In the genomic region with DNA sequence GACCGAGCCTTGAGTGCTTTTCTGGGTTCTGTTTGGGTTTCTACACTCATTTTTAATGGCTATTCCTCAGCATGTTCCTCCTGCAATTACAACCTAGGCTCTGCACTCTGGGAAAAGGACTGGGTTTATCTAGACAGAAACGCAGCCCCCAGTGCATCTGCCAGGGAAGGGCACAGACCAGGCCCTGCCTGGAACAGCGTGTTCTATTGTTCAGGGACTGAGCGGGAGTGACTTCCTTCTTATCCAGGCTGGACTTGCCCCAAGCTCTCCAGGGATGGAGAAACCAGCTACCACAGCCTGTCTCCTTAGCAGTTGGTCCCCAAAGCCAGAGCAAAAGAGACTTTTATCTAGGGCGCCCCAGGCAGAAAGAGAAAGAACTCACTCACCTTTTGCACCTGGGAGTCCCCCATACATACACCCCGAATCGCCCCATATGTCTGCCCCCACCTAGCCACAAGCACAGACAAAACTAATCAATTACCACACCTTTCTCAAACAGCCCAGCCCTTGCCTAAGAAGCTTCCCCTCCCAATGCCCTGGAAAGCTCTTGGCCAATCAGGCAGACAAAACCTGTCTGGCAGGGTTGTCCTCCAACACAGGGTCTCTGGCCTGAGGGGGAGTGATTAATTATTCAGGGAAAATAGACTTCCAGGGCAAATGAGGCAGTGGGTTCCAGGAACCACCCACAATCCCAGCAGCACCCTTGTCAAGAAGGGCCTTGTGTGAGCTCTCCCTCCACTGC, we compare ENCODE assay signal across 16 mouse cellular contexts. TPM values are rescaled to one million over a fixed set of nuclear protein-coding genes. Genes with fewer than 3 reads are reported as not detected.
A peak's percentile ranks its signal among the peaks of the same experiment; 100 is the strongest.
DNase-seq lines count a peak whose midpoint lies in the region; ATAC-seq and TF ChIP-seq lines count a peak whose summit lies in the region.
"Had no signal": no experiment of that assay in that cellular context is flagged by ENCODE, and none has a peak within 500 bp of the region (broad histone marks: within the 10 kb centered on the region; RNA-seq: fewer than 3 reads in every experiment).

No protein-coding gene starts in this region.

- no peaks in the 10 kb centered on the region for H3K9me3 ChIP-seq in hindbrain, embryonic 10.5 days
- no peaks in the 10 kb centered on the region for H3K9me3 ChIP-seq in hindbrain, embryonic 14.5 days (ENCODE audit: control insufficient read depth, low read length)
- no peaks in the 10 kb centered on the region for H3K9me3 ChIP-seq in midbrain, embryonic 14.5 days (ENCODE audit: control insufficient read depth, low read length)
- no peaks in the 10 kb centered on the region for H3K9me3 ChIP-seq in midbrain, embryonic 10.5 days (replicated peaks)
- no peaks in the 10 kb centered on the region for H3K9me3 ChIP-seq in intestine, embryonic 16.5 days (ENCODE audit: control insufficient read depth, low read length)
- H3K9me3 ChIP-seq in stomach, postnatal 0 days (ENCODE audit: control insufficient read depth, low read length), result no peaks in the 10 kb centered on the region
- H3K9me3 ChIP-seq: liver, embryonic 12.5 days had no signal

- H3K4me1 ChIP-seq in hindbrain, embryonic 10.5 days (replicated peaks), result peaks cover 100% of the 10 kb centered on the region
- H3K4me1 ChIP-seq in hindbrain, embryonic 14.5 days (replicated peaks; ENCODE audit: control insufficient read depth, insufficient read depth, low read length), result peaks cover 83% of the 10 kb centered on the region
- peaks cover 90% of the 10 kb centered on the region for H3K4me1 ChIP-seq in midbrain, embryonic 14.5 days (ENCODE audit: control insufficient read depth, insufficient read depth, low read length)
- peaks cover 97% of the 10 kb centered on the region for H3K4me1 ChIP-seq in midbrain, embryonic 10.5 days
- H3K4me1 ChIP-seq in intestine, embryonic 16.5 days (ENCODE audit: control insufficient read depth, insufficient read depth, low read length), result peaks cover 95% of the 10 kb centered on the region
- peaks cover 48% of the 10 kb centered on the region for H3K4me1 ChIP-seq in stomach, postnatal 0 days (replicated peaks; ENCODE audit: control insufficient read depth, insufficient read depth)
- H3K4me1 ChIP-seq: liver, embryonic 12.5 days had no signal

- no peak overlapping the region for H3K4me3 ChIP-seq in hindbrain, embryonic 10.5 days
- H3K4me3 ChIP-seq in hindbrain, embryonic 14.5 days (replicated peaks; ENCODE audit: low read length), result no peak overlapping the region
- no peak overlapping the region for H3K4me3 ChIP-seq in midbrain, embryonic 14.5 days (replicated peaks; ENCODE audit: low read depth, low read length)
- no peak overlapping the region for H3K4me3 ChIP-seq in midbrain, embryonic 10.5 days
- peak overlapping the region; percentile 23 for H3K4me3 ChIP-seq in intestine, embryonic 16.5 days (ENCODE audit: low read length)
- no peak overlapping the region for H3K4me3 ChIP-seq in stomach, postnatal 0 days (ENCODE audit: low read depth, low read length)
- H3K4me3 ChIP-seq: liver, embryonic 12.5 days had no signal

- DNase-seq in hindbrain, embryonic 10.5 days (ENCODE audit: low spot score), result no peak
- no peak for DNase-seq in hindbrain, embryonic 14.5 days (ENCODE audit: low spot score)
- DNase-seq in midbrain, embryonic 14.5 days, result no peak
- DNase-seq in midbrain, embryonic 10.5 days (ENCODE audit: low spot score), result no peak
- DNase-seq in stomach, postnatal 0 days (ENCODE audit: low spot score), result peak; percentile 58
- no peak for DNase-seq in yolk sac, embryonic 10.5 days (ENCODE audit: low spot score)
- DNase-seq in B cell, adult 2 months, result no peak
- DNase-seq: cerebellum, adult 18-20 months; gastrocnemius, postnatal 25 days; retina, postnatal 1 day; thymus, postnatal 25 days had no signal

- no peak for TF ChIP-seq CTCF in stomach, postnatal 0 days (IDR thresholded peaks at IDR 0.05; ENCODE audit: low read depth)

- no peak for TF ChIP-seq EP300 in stomach, postnatal 0 days (optimal IDR thresholded peaks at IDR 0.05)

- no peak overlapping the region for H3K4me2 ChIP-seq in hindbrain, embryonic 14.5 days (replicated peaks)
- H3K4me2 ChIP-seq in midbrain, embryonic 14.5 days (ENCODE audit: low read length), result no peak overlapping the region
- H3K4me2 ChIP-seq in intestine, embryonic 16.5 days (ENCODE audit: low read depth, low read length), result peak overlapping the region; percentile 33
- no peak overlapping the region; the same call in 1 of the 2 replicates for H3K4me2 ChIP-seq in stomach, postnatal 0 days (replicated peaks; ENCODE audit: low read depth)
- H3K4me2 ChIP-seq: liver, embryonic 12.5 days had no signal

- no peak overlapping the region for H3K9ac ChIP-seq in hindbrain, embryonic 14.5 days
- H3K9ac ChIP-seq in midbrain, embryonic 14.5 days (replicated peaks; ENCODE audit: low read length), result no peak overlapping the region
- H3K9ac ChIP-seq in intestine, embryonic 16.5 days (ENCODE audit: low read depth, low read length), result peak overlapping the region; percentile 53; the same call in 1 of the 2 replicates
- no peak overlapping the region for H3K9ac ChIP-seq in stomach, postnatal 0 days (ENCODE audit: low read length)
- H3K9ac ChIP-seq: liver, embryonic 12.5 days had no signal

- H3K27me3 ChIP-seq in hindbrain, embryonic 10.5 days (ENCODE audit: insufficient read depth, poor library complexity, severe bottlenecking), result peaks cover 28% of the 10 kb centered on the region; the same call in 1 of the 2 replicates
- no peaks in the 10 kb centered on the region for H3K27me3 ChIP-seq in hindbrain, embryonic 14.5 days (ENCODE audit: control insufficient read depth, insufficient read depth, low read length)
- no peaks in the 10 kb centered on the region for H3K27me3 ChIP-seq in midbrain, embryonic 14.5 days (ENCODE audit: control insufficient read depth, insufficient read depth, low read length)
- H3K27me3 ChIP-seq in midbrain, embryonic 10.5 days (ENCODE audit: low read depth, poor library complexity, severe bottlenecking), result peaks cover 27% of the 10 kb centered on the region; the same call in 1 of the 2 replicates
- no peaks in the 10 kb centered on the region for H3K27me3 ChIP-seq in intestine, embryonic 16.5 days (replicated peaks; ENCODE audit: control insufficient read depth, insufficient read depth, low read length)
- H3K27me3 ChIP-seq in stomach, postnatal 0 days (ENCODE audit: control insufficient read depth, insufficient read depth, low read length), result no peaks in the 10 kb centered on the region

- no peak for ATAC-seq in hindbrain, embryonic 14.5 days (ENCODE audit: low FRiP score)
- no peak for ATAC-seq in midbrain, embryonic 14.5 days (ENCODE audit: low FRiP score, low TSS enrichment)
- peak; percentile 63 for ATAC-seq in intestine, embryonic 16.5 days
- peak; percentile 46 for ATAC-seq in stomach, postnatal 0 days (ENCODE audit: low FRiP score, low TSS enrichment)
- ATAC-seq: activated CD4-positive, CD25-positive, alpha-beta regulatory T cell, adult 4 months; liver, embryonic 12.5 days had no signal

- H3K36me3 ChIP-seq in hindbrain, embryonic 10.5 days, result no peaks in the 10 kb centered on the region
- no peaks in the 10 kb centered on the region for H3K36me3 ChIP-seq in hindbrain, embryonic 14.5 days (replicated peaks; ENCODE audit: control insufficient read depth, insufficient read depth)
- H3K36me3 ChIP-seq in midbrain, embryonic 14.5 days (ENCODE audit: control insufficient read depth, insufficient read depth, low read length), result no peaks in the 10 kb centered on the region
- H3K36me3 ChIP-seq in midbrain, embryonic 10.5 days, result no peaks in the 10 kb centered on the region
- H3K36me3 ChIP-seq in intestine, embryonic 16.5 days (ENCODE audit: control insufficient read depth, insufficient read depth, low read length), result no peaks in the 10 kb centered on the region
- no peaks in the 10 kb centered on the region for H3K36me3 ChIP-seq in stomach, postnatal 0 days (ENCODE audit: control insufficient read depth, insufficient read depth, low read length)
- H3K36me3 ChIP-seq: liver, embryonic 12.5 days had no signal

- H3K27ac ChIP-seq in hindbrain, embryonic 10.5 days, result peak overlapping the region; percentile 17; the same call in 1 of the 2 replicates
- H3K27ac ChIP-seq in hindbrain, embryonic 14.5 days, result no peak overlapping the region; the same call in 1 of the 2 replicates
- 0 out of 2 replicates have a peak overlapping the region, but pooled peaks have one; percentile 41 for H3K27ac ChIP-seq in midbrain, embryonic 14.5 days (replicated peaks; ENCODE audit: low read depth, low read length)
- H3K27ac ChIP-seq in midbrain, embryonic 10.5 days (replicated peaks), result no peak overlapping the region; the same call in 1 of the 2 replicates
- H3K27ac ChIP-seq in intestine, embryonic 16.5 days (ENCODE audit: low read length), result peak overlapping the region; percentile 55
- peak overlapping the region; percentile 73 for H3K27ac ChIP-seq in stomach, postnatal 0 days (replicated peaks)
- H3K27ac ChIP-seq: liver, embryonic 12.5 days; macrophage had no signal

- WGBS in hindbrain, embryonic 10.5 days, result 72% methylated on average over 7 of the region's 7 CpGs
- WGBS in hindbrain, embryonic 14.5 days, result 60% methylated on average over 7 of the region's 7 CpGs
- 64% methylated on average over 7 of the region's 7 CpGs for WGBS in midbrain, embryonic 14.5 days
- 79% methylated on average over 7 of the region's 7 CpGs for WGBS in midbrain, embryonic 10.5 days
- 45% methylated on average over 7 of the region's 7 CpGs for WGBS in intestine, embryonic 16.5 days
- 50% methylated on average over 7 of the region's 7 CpGs for WGBS in stomach, postnatal 0 days

RNA-seq across cellular contexts. Expression of gene Pmepa1, which starts 20.4 kb away (rescaled TPM):
- 1.3 and 2.9 TPM in 2 replicates for polyA plus RNA-seq in hindbrain, embryonic 10.5 days (2016; fragmentation: Nextera tagmentation; extraction: Ambion mirVana)
- 5.3 and 5.4 TPM in 2 replicates for polyA plus RNA-seq in hindbrain, embryonic 14.5 days (2014; fragmentation: Nextera tagmentation; extraction: Ambion mirVana)
- polyA plus RNA-seq in midbrain, embryonic 14.5 days (2014; fragmentation: Nextera tagmentation; extraction: Ambion mirVana), result 5.7 and 6.4 TPM in 2 replicates
- polyA plus RNA-seq in midbrain, embryonic 10.5 days (2016; fragmentation: Nextera tagmentation; extraction: Ambion mirVana), result 1.2 and 2.0 TPM in 2 replicates
- 4.4 and 4.6 TPM in 2 replicates for polyA plus RNA-seq in intestine, embryonic 16.5 days (2015; fragmentation: Nextera tagmentation; extraction: Ambion mirVana)
- polyA plus RNA-seq in stomach, postnatal 0 days (2015; fragmentation: Nextera tagmentation; extraction: Ambion mirVana), result 6.1 and 7.0 TPM in 2 replicates

RNA-seq across cellular contexts. Expression of gene Zbp1, which starts 37.3 kb away (rescaled TPM):
- polyA plus RNA-seq in hindbrain, embryonic 10.5 days (2016; fragmentation: Nextera tagmentation; extraction: Ambion mirVana), result 0.17 and 0.73 TPM in 2 replicates
- polyA plus RNA-seq in hindbrain, embryonic 14.5 days (2014; fragmentation: Nextera tagmentation; extraction: Ambion mirVana), result 0.27 TPM in 1 of 2 replicates, not detected in the other
- polyA plus RNA-seq in midbrain, embryonic 14.5 days (2014; fragmentation: Nextera tagmentation; extraction: Ambion mirVana), result 1.7 TPM in 1 of 2 replicates, not detected in the other
- 0.28 and 0.43 TPM in 2 replicates for polyA plus RNA-seq in midbrain, embryonic 10.5 days (2016; fragmentation: Nextera tagmentation; extraction: Ambion mirVana)
- 0.65 and 1.9 TPM in 2 replicates for polyA plus RNA-seq in intestine, embryonic 16.5 days (2015; fragmentation: Nextera tagmentation; extraction: Ambion mirVana)
- 4.6 and 5.0 TPM in 2 replicates for polyA plus RNA-seq in stomach, postnatal 0 days (2015; fragmentation: Nextera tagmentation; extraction: Ambion mirVana)
- polyA plus RNA-seq: heart, embryonic 14.5 days had no signal

Comparison
In these comparisons a context has a peak if more than half of its experiments do, and no peak if none do; other contexts are left out.
1. H3K27ac ChIP-seq: peak in hindbrain, embryonic 10.5 days (single experiment), midbrain, embryonic 14.5 days (single experiment), intestine, embryonic 16.5 days (single experiment) and stomach, postnatal 0 days (single experiment); none in hindbrain, embryonic 14.5 days (single experiment) and midbrain, embryonic 10.5 days (single experiment).
2. ATAC-seq: peak in intestine, embryonic 16.5 days (single experiment) and stomach, postnatal 0 days (single experiment); none in hindbrain, embryonic 14.5 days (single experiment) and midbrain, embryonic 14.5 days (single experiment).